Mouse (Mus musculus): ENCODE results near the gene Gm6268. TPM values are rescaled to one million over a fixed set of nuclear protein-coding genes. Genes with fewer than 3 reads are reported as not detected.

Gm6268 gene
- polyA plus RNA-seq, 1 experiment, result not detected

- H3K27ac ChIP-seq (ENCODE audit: insufficient read depth, low read length), result no peak overlapping the region
- H3K4me1 ChIP-seq (ENCODE audit: control insufficient read depth, insufficient read depth, low read length), result no peaks in the 10 kb centered on the region
- TF ChIP-seq CTCF (IDR thresholded peaks at IDR 0.05; ENCODE audit: borderline replicate concordance, insufficient read depth, low read length), result no peak
- no peak for TF ChIP-seq POLR2A (IDR thresholded peaks at IDR 0.05; ENCODE audit: low read depth, low read length)
- no peak overlapping the region for H3K4me3 ChIP-seq (ENCODE audit: insufficient read depth, low read length)
These were observed 36.9 kb downstream of the Gm6268 start for GRCm38 (mm10) chrX:36437932-36438331.

Other genes with a start within 250 kb of the Gm6268 start
- gene Zcchc12, start 205.4 kb upstream of the Gm6268 start, polyA plus RNA-seq (2011; ENCODE audit: insufficient read length, low read depth, missing spikeins), result 0.95 and 3.4 TPM in 2 replicates
- gene Lonrf3, start 72.9 kb upstream of the Gm6268 start, polyA plus RNA-seq (2011; ENCODE audit: insufficient read length, low read depth, missing spikeins), result 0.28 and 1.1 TPM in 2 replicates
- not detected in 2 replicates for gene Gm14569, start 90.5 kb downstream of the Gm6268 start, polyA plus RNA-seq (2011; ENCODE audit: insufficient read length, low read depth, missing spikeins)
- gene Pgrmc1, start 196.9 kb downstream of the Gm6268 start, polyA plus RNA-seq (2011; ENCODE audit: insufficient read length, low read depth, missing spikeins), result 200 and 205 TPM in 2 replicates
- gene Akap17b, start 244.1 kb downstream of the Gm6268 start, polyA plus RNA-seq (2011; ENCODE audit: insufficient read length, low read depth, missing spikeins), result 3.9 and 4.2 TPM in 2 replicates

Data from embryonic fibroblast, embryonic 13.5 days (primary cell).